Comparison of ENCODE assay signal across 14 mouse cellular contexts in the genomic region with DNA sequence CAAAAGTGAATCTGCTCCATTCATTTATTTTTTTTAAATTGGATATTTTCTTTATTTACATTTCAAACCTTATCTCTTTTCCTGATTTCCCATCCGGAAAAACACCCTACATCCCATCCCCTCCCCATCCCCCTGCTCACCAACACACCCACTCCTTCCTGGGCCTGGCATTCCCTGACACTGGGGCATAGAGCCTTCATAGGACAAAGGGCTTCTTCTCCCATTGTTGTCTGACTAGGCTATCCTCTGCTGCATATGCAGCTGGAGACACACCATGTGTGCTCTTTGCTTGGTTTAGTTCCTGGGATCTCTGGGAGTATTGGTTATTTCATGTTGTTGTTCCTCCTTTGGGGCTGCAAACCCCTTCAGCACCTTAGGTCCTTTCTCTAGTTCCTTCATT. TPM values are rescaled to one million over a fixed set of nuclear protein-coding genes. Genes with fewer than 3 reads are reported as not detected.
"Had no signal": no experiment of that assay in that cellular context is flagged by ENCODE, and none has a peak within 500 bp of the region (broad histone marks: within the 10 kb centered on the region; RNA-seq: fewer than 3 reads in every experiment).

No protein-coding gene starts in this region.

- ATAC-seq: intestine, postnatal 0 days; liver, postnatal 0 days had no signal

- DNase-seq: kidney, adult 8-10 months; kidney, postnatal 25 days; liver; liver, embryonic 13.5 days; liver, postnatal 0 days; retina, postnatal 1 day; right cerebral cortex, postnatal 25 days; thymus, postnatal 4 days had no signal

- H3K4me3 ChIP-seq: limb, embryonic 12.5 days; liver, embryonic 13.5 days; midbrain, embryonic 12.5 days; neural tube, embryonic 13.5 days had no signal

- H3K9me3 ChIP-seq: limb, embryonic 12.5 days; liver, embryonic 13.5 days; midbrain, embryonic 12.5 days; neural tube, embryonic 13.5 days had no signal

- H3K27me3 ChIP-seq: limb, embryonic 12.5 days; liver, embryonic 13.5 days; midbrain, embryonic 12.5 days; neural tube, embryonic 13.5 days had no signal

- H3K27ac ChIP-seq: limb, embryonic 12.5 days; liver, embryonic 13.5 days; midbrain, embryonic 12.5 days; neural tube, embryonic 13.5 days had no signal

- H3K36me3 ChIP-seq: limb, embryonic 12.5 days; liver, embryonic 13.5 days; midbrain, embryonic 12.5 days; neural tube, embryonic 13.5 days had no signal

- H3K9ac ChIP-seq: limb, embryonic 12.5 days; liver, embryonic 13.5 days; liver, postnatal 0 days; midbrain, embryonic 12.5 days; neural tube, embryonic 13.5 days had no signal

- H3K4me1 ChIP-seq: limb, embryonic 12.5 days; liver, embryonic 13.5 days; midbrain, embryonic 12.5 days; neural tube, embryonic 13.5 days had no signal

- H3K4me2 ChIP-seq: limb, embryonic 12.5 days; liver, embryonic 13.5 days; midbrain, embryonic 12.5 days; neural tube, embryonic 13.5 days had no signal

RNA-seq across cellular contexts. Expression of a gene that starts 29.1 kb away (rescaled TPM):
- total RNA-seq: megakaryocyte-erythroid progenitor cell, adult 5-6 weeks had no signal
- polyA plus RNA-seq: liver, postnatal 0 days; small intestine, adult 2 months had no signal
